In genomic region chr17:56264020-56264419, GRCm38 (mm10) we compare ENCODE assay signal across 9 mouse cellular contexts. TPM values are rescaled to one million over a fixed set of nuclear protein-coding genes. Genes with fewer than 3 reads are reported as not detected.
DNase-seq lines count a peak whose midpoint lies in the region; ATAC-seq and TF ChIP-seq lines count a peak whose summit lies in the region.
"Had no signal": no experiment of that assay in that cellular context is flagged by ENCODE, and none has a peak within 500 bp of the region (broad histone marks: within the 10 kb centered on the region; RNA-seq: fewer than 3 reads in every experiment).

No protein-coding gene starts in this region.

- H3K9me3 ChIP-seq in MEL (replicated peaks; ENCODE audit: insufficient read depth, low read length): no peaks in the 10 kb centered on the region
- H3K9me3 ChIP-seq in hindbrain, embryonic 14.5 days (ENCODE audit: control insufficient read depth, low read length): no peaks in the 10 kb centered on the region

- no peak overlapping the region for H3K9ac ChIP-seq in MEL (ENCODE audit: control insufficient read depth, low read depth, low read length, poor library complexity, severe bottlenecking)
- no peak overlapping the region for H3K9ac ChIP-seq in hindbrain, embryonic 14.5 days

- TF ChIP-seq EP300 in MEL (IDR thresholded peaks at IDR 0.05; ENCODE audit: low read depth in 1 of 2, low read length in 2 of 2): no peak

- no peak overlapping the region for H3K4me2 ChIP-seq in hindbrain, embryonic 14.5 days (replicated peaks)

- H3K4me3 ChIP-seq in MEL (ENCODE audit: control insufficient read depth in 1 of 2, insufficient read depth in 1 of 2, low read depth in 2 of 2, low read length in 2 of 2): no peak overlapping the region
- no peak overlapping the region for H3K4me3 ChIP-seq in hindbrain, embryonic 14.5 days (replicated peaks; ENCODE audit: low read length)

- TF ChIP-seq CTCF in MEL (IDR thresholded peaks at IDR 0.05 in 2 of 3, conservative IDR thresholded peaks at IDR 0.05 in 1 of 3; ENCODE audit: control insufficient read depth in 1 of 3, insufficient read depth in 1 of 3, low read depth in 2 of 3, low read length in 3 of 3, poor library complexity in 1 of 3, severe bottlenecking in 1 of 3): peak; percentile 83 to 92 (median 85)

- ATAC-seq in hindbrain, embryonic 14.5 days (ENCODE audit: low FRiP score): peak; percentile 74

- peaks cover 26% of the 10 kb centered on the region for H3K79me2 ChIP-seq in MEL (ENCODE audit: control insufficient read depth, insufficient read depth, low read length, poor library complexity)

- 17% methylated on average over 8 of the region's 8 CpGs for WGBS in hindbrain, embryonic 14.5 days

- H3K36me3 ChIP-seq in MEL (ENCODE audit: control insufficient read depth in 1 of 2, insufficient read depth in 2 of 2, low read length in 2 of 2): peaks cover 0 to 18% of the 10 kb centered on the region in 2 experiments; a peak in 3 of 4 replicates
- peaks cover 53% of the 10 kb centered on the region for H3K36me3 ChIP-seq in hindbrain, embryonic 14.5 days (replicated peaks; ENCODE audit: control insufficient read depth, insufficient read depth)

- peak; percentile 90 for DNase-seq in MEL (ENCODE audit: low read depth, low spot score)
- DNase-seq in cerebellum, adult 11-12 months: peak; percentile 73
- peak; percentile 76 for DNase-seq in forelimb bud, embryonic 11.5 days (ENCODE audit: low read depth, low spot score)
- peak; percentile 82 for DNase-seq in hindbrain, embryonic 14.5 days (ENCODE audit: low spot score)
- peak; percentile 73 to 85 for DNase-seq in layer of hippocampus, postnatal 14 days (ENCODE audit: low spot score in 2 of 2)
- DNase-seq in lung, postnatal 10 days: peak; percentile 88
- peak; percentile 83 for DNase-seq in retina, postnatal 1 day
- DNase-seq in thymus, postnatal 36 days: peak; percentile 76

- H3K4me1 ChIP-seq in MEL (ENCODE audit: control insufficient read depth in 1 of 2, insufficient read depth in 2 of 2, low read length in 2 of 2): peaks cover 0 to 35% of the 10 kb centered on the region in 2 experiments; a peak in 2 of 4 replicates
- H3K4me1 ChIP-seq in hindbrain, embryonic 14.5 days (replicated peaks; ENCODE audit: control insufficient read depth, insufficient read depth, low read length): peaks cover 17% of the 10 kb centered on the region

- peak; percentile 30 for TF ChIP-seq RAD21 in MEL (IDR thresholded peaks at IDR 0.05; ENCODE audit: low read depth, low read length)

- H3K27ac ChIP-seq in MEL (ENCODE audit: control insufficient read depth, low read depth, low read length): no peak overlapping the region
- H3K27ac ChIP-seq in hindbrain, embryonic 14.5 days: no peak overlapping the region

- no peak; a peak in 1 of 4 replicates for TF ChIP-seq POLR2A in MEL (IDR thresholded peaks at IDR 0.05; ENCODE audit: control insufficient read depth in 1 of 2, insufficient read depth in 1 of 2, low read depth in 1 of 2, low read length in 2 of 2, poor library complexity in 1 of 2)

- no peaks in the 10 kb centered on the region for H3K27me3 ChIP-seq in MEL (ENCODE audit: control insufficient read depth in 1 of 2, insufficient read depth in 2 of 2, low read length in 2 of 2)
- H3K27me3 ChIP-seq in hindbrain, embryonic 14.5 days (ENCODE audit: control insufficient read depth, insufficient read depth, low read length): no peaks in the 10 kb centered on the region

TF ChIP-seq in MEL, 35 proteins besides CTCF, POLR2A, EP300 and RAD21:
- TF ChIP-seq HCFC1 (IDR thresholded peaks at IDR 0.05; ENCODE audit: low read depth, low read length) (peak; percentile 30; the same call in 1 of the 2 replicates), MYC (IDR thresholded peaks at IDR 0.05; ENCODE audit: low read depth, low read length) (peak; percentile 67; the same call in 1 of the 2 replicates), USF1 (IDR thresholded peaks at IDR 0.05; ENCODE audit: low read depth, low read length) (no peak), ELF1 (IDR thresholded peaks at IDR 0.05; ENCODE audit: low read depth, low read length) (no peak), SMC3 (IDR thresholded peaks at IDR 0.05; ENCODE audit: low read depth, low read length) (peak; percentile 55), MAX (IDR thresholded peaks at IDR 0.05; ENCODE audit: low read length) (peak; percentile 43; the same call in 1 of the 2 replicates)
TF ChIP-seq in MEL: peak in this region for 4.

RNA-seq across cellular contexts. Expression of gene Fem1a, which starts 7.4 kb away (rescaled TPM):
- 16.2 and 21.5 TPM in 2 replicates for total RNA-seq in MEL (2012; rRNA removed)
- 10 to 100 TPM in 1 of 2 experiments, not detected in 1; 17.1 TPM for polyA plus RNA-seq in MEL (2012; ENCODE audit: insufficient read depth in 1 of 2, insufficient read length in 2 of 2, low read depth in 1 of 2, low replicate concordance in 2 of 2, missing spikeins in 1 of 2)
- polyA plus RNA-seq in hindbrain, embryonic 14.5 days (2014; fragmentation: Nextera tagmentation; extraction: Ambion mirVana): 21.0 and 21.8 TPM in 2 replicates
- total RNA-seq in layer of hippocampus, postnatal 14 days (2021): 10 to 100 TPM; 41.6 to 44.7 TPM

RNA-seq across cellular contexts. Expression of gene Ticam1, which starts 12.6 kb away (rescaled TPM):
- 3.5 and 4.6 TPM in 2 replicates for total RNA-seq in MEL (2012; rRNA removed)
- polyA plus RNA-seq in MEL (2012; ENCODE audit: insufficient read depth in 1 of 2, insufficient read length in 2 of 2, low read depth in 1 of 2, low replicate concordance in 2 of 2, missing spikeins in 1 of 2): 1 to 10 TPM in 1 of 2 experiments, not detected in 1; 8.7 TPM
- 1.4 and 1.5 TPM in 2 replicates for polyA plus RNA-seq in hindbrain, embryonic 14.5 days (2014; fragmentation: Nextera tagmentation; extraction: Ambion mirVana)
- 1 to 10 TPM; 6.2 to 7.4 TPM for total RNA-seq in layer of hippocampus, postnatal 14 days (2021)

RNA-seq across cellular contexts. Expression of gene Plin3, which starts 28.7 kb away (rescaled TPM):
- total RNA-seq in MEL (2012; rRNA removed): 6.6 and 7.6 TPM in 2 replicates
- 10 to 100 TPM in 1 of 2 experiments, not detected in 1; 13.1 TPM for polyA plus RNA-seq in MEL (2012; ENCODE audit: insufficient read depth in 1 of 2, insufficient read length in 2 of 2, low read depth in 1 of 2, low replicate concordance in 2 of 2, missing spikeins in 1 of 2)
- 13.9 and 16.4 TPM in 2 replicates for polyA plus RNA-seq in hindbrain, embryonic 14.5 days (2014; fragmentation: Nextera tagmentation; extraction: Ambion mirVana)
- 1 to 10 TPM; 5.1 to 9.1 TPM for total RNA-seq in layer of hippocampus, postnatal 14 days (2021)

RNA-seq across cellular contexts. Expression of gene Arrdc5, which starts 36.1 kb away (rescaled TPM):
- total RNA-seq in MEL (2012; rRNA removed): not detected in 2 replicates
- polyA plus RNA-seq in MEL (2012; ENCODE audit: insufficient read depth in 1 of 2, insufficient read length in 2 of 2, low read depth in 1 of 2, low replicate concordance in 2 of 2, missing spikeins in 1 of 2): not detected
- polyA plus RNA-seq in hindbrain, embryonic 14.5 days (2014; fragmentation: Nextera tagmentation; extraction: Ambion mirVana): not detected in 2 replicates
- total RNA-seq in layer of hippocampus, postnatal 14 days (2021): not detected
- polyA plus RNA-seq: large intestine, adult 2 months had no signal

RNA-seq across cellular contexts. Expression of gene Uhrf1, which starts 39.1 kb away (rescaled TPM):
- total RNA-seq in MEL (2012; rRNA removed): 185 and 201 TPM in 2 replicates
- 100 to 1,000 TPM; 115 to 133 TPM for polyA plus RNA-seq in MEL (2012; ENCODE audit: insufficient read depth in 1 of 2, insufficient read length in 2 of 2, low read depth in 1 of 2, low replicate concordance in 2 of 2, missing spikeins in 1 of 2)
- 14.1 and 15.9 TPM in 2 replicates for polyA plus RNA-seq in hindbrain, embryonic 14.5 days (2014; fragmentation: Nextera tagmentation; extraction: Ambion mirVana)
- total RNA-seq in layer of hippocampus, postnatal 14 days (2021): 1 to 10 TPM; 2.4 to 5.0 TPM
